Mouse (Mus musculus) T-helper 2 cell (primary cell): ENCODE results near the gene Cdt1.

Experiments used
- in situ Hi-C: fragments of 300-600 bp; cut with MboI, MseI; formaldehyde crosslinking; loops from one replicate; pipeline ENCODE4 v1.15.1; 2025; ENCODE audit warnings: high pct_unique_total_duplicates

Cdt1 gene

GRCm38 (mm10) chr8:122573577-122573976 lies 5.8 kb downstream of the Cdt1 start:
- in situ Hi-C loops: no loop called here

GRCm38 (mm10) chr8:122574264-122574663 lies 6.4 kb downstream of the Cdt1 start:
- in situ Hi-C loops: no loop called here

GRCm38 (mm10) chr8:122574667-122575251 lies 6.9 kb downstream of the Cdt1 start:
- in situ Hi-C loops: loop anchor here (5.0 kb wide), 1 partner anchor 38 kb away; the partner anchor contains the start of genes Galns and Trappc2l

GRCm38 (mm10) chr8:122575286-122575685 lies 7.5 kb downstream of the Cdt1 start:
- in situ Hi-C loops: loop anchor here (5.0 kb wide), 1 partner anchor 37 kb away; the partner anchor contains the start of genes Galns and Trappc2l

- in situ Hi-C loops: loop anchor here (5.0 kb wide), 1 partner anchor 36 kb away; the partner anchor contains the start of genes Galns and Trappc2l
Measured at GRCm38 (mm10) chr8:122575735-122576647, 8.2 kb downstream of the Cdt1 start.

- in situ Hi-C loops: loop anchor here (5.0 kb wide), 1 partner anchor 36 kb away; the partner anchor contains the start of genes Galns and Trappc2l
Measured at GRCm38 (mm10) chr8:122576648-122577022, 8.8 kb downstream of the Cdt1 start, which contains the start of gene Aprt. Gene Aprt (minus strand): TSS chr8:122576909.

GRCm38 (mm10) chr8:122577116-122577515 lies 9.3 kb downstream of the Cdt1 start:
- in situ Hi-C loops: loop anchor here (5.0 kb wide), 1 partner anchor 35 kb away; the partner anchor contains the start of genes Galns and Trappc2l

GRCm38 (mm10) chr8:122579196-122579595 lies 11.4 kb downstream of the Cdt1 start:
- in situ Hi-C loops: loop anchor here (5.0 kb wide), 1 partner anchor 33 kb away; the partner anchor contains the start of genes Galns and Trappc2l

- in situ Hi-C loops: no loop called here
Measured at GRCm38 (mm10) chr8:122580926-122581325, 13.1 kb downstream of the Cdt1 start.

- in situ Hi-C loops: no loop called here
Measured at GRCm38 (mm10) chr8:122584981-122585380, 17.2 kb downstream of the Cdt1 start.

GRCm38 (mm10) chr8:122585411-122585891 lies 17.6 kb downstream of the Cdt1 start:
- in situ Hi-C loops: no loop called here

- in situ Hi-C loops: no loop called here
Measured at GRCm38 (mm10) chr8:122586171-122586570, 18.4 kb downstream of the Cdt1 start.

- in situ Hi-C loops: no loop called here
Measured at GRCm38 (mm10) chr8:122586749-122587148, 18.9 kb downstream of the Cdt1 start.

- in situ Hi-C loops: no loop called here
Measured at GRCm38 (mm10) chr8:122593240-122593639, 25.4 kb downstream of the Cdt1 start.

GRCm38 (mm10) chr8:122593783-122594507 lies 26.1 kb downstream of the Cdt1 start:
- in situ Hi-C loops: no loop called here

- in situ Hi-C loops: no loop called here
Measured at GRCm38 (mm10) chr8:122596031-122596430, 28.2 kb downstream of the Cdt1 start.

GRCm38 (mm10) chr8:122600666-122601065 lies 32.9 kb downstream of the Cdt1 start:
- in situ Hi-C loops: no loop called here

GRCm38 (mm10) chr8:122604640-122605039 lies 36.8 kb downstream of the Cdt1 start:
- in situ Hi-C loops: no loop called here

GRCm38 (mm10) chr8:122605367-122605766 lies 37.6 kb downstream of the Cdt1 start:
- in situ Hi-C loops: no loop called here

- in situ Hi-C loops: no loop called here
Measured at GRCm38 (mm10) chr8:122606810-122607209, 39.0 kb downstream of the Cdt1 start.

- in situ Hi-C loops: loop anchor here (5.0 kb wide), 1 partner anchor 33 kb away; the partner anchor contains the start of gene Aprt
Measured at GRCm38 (mm10) chr8:122610209-122610608, 42.4 kb downstream of the Cdt1 start.
